Mouse (Mus musculus) embryo, embryonic 10.5 days (tissue): ENCODE results near the gene Ranbp9.
"Not testable (repeated sequence)": the region's sequence is repeated elsewhere in the genome, so short reads cannot be mapped to it uniquely, and the experiment has no call there.

Experiments used
- DNase-seq: peaks from one replicate; pipeline ENCODE4 v3.0.0-alpha.2; 2015; ENCODE audit warnings: low spot score

Ranbp9 gene

GRCm38 (mm10) chr13:43496660-43497059, 15.6 kb upstream of the Ranbp9 start:
- peak; percentile 42 for DNase-seq

GRCm38 (mm10) chr13:43495645-43496044, 14.6 kb upstream of the Ranbp9 start:
- DNase-seq, result no peak

- no peak for DNase-seq
Measured at GRCm38 (mm10) chr13:43493725-43494124, 12.6 kb upstream of the Ranbp9 start.

- no peak for DNase-seq
Measured at GRCm38 (mm10) chr13:43493058-43493481, 12.0 kb upstream of the Ranbp9 start.

- peak; percentile 68 for DNase-seq
Measured at GRCm38 (mm10) chr13:43486501-43487213, 5.6 kb upstream of the Ranbp9 start.

GRCm38 (mm10) chr13:43485278-43485976, 4.3 kb upstream of the Ranbp9 start:
- no peak for DNase-seq

- no peak for DNase-seq
Measured at GRCm38 (mm10) chr13:43482782-43483181, 1.7 kb upstream of the Ranbp9 start.

- no peak for DNase-seq
Measured at GRCm38 (mm10) chr13:43481859-43482245, 770 bp upstream of the Ranbp9 start.

- no peak for DNase-seq
Measured at GRCm38 (mm10) chr13:43480595-43480956, 506 bp downstream of the Ranbp9 start.

GRCm38 (mm10) chr13:43479767-43480571, 1.1 kb downstream of the Ranbp9 start:
- DNase-seq, result peak; percentile 63

GRCm38 (mm10) chr13:43479024-43479705, 1.9 kb downstream of the Ranbp9 start:
- DNase-seq, result peak; percentile 48

GRCm38 (mm10) chr13:43478586-43478985, 2.5 kb downstream of the Ranbp9 start:
- DNase-seq, result peak; percentile 35

- DNase-seq, result no peak
Measured at GRCm38 (mm10) chr13:43477098-43477697, 3.9 kb downstream of the Ranbp9 start.

GRCm38 (mm10) chr13:43476226-43476625, 4.9 kb downstream of the Ranbp9 start:
- no peak for DNase-seq

GRCm38 (mm10) chr13:43474722-43475121, 6.4 kb downstream of the Ranbp9 start:
- no peak for DNase-seq

- DNase-seq, result not testable (repeated sequence)
Measured at GRCm38 (mm10) chr13:43471861-43472260, 9.2 kb downstream of the Ranbp9 start.

- DNase-seq, result no peak
Measured at GRCm38 (mm10) chr13:43469607-43470006, 11.5 kb downstream of the Ranbp9 start.

GRCm38 (mm10) chr13:43464605-43465004, 16.5 kb downstream of the Ranbp9 start:
- no peak for DNase-seq

- DNase-seq, result no peak
Measured at GRCm38 (mm10) chr13:43457161-43457560, 23.9 kb downstream of the Ranbp9 start.

- DNase-seq, result no peak
Measured at GRCm38 (mm10) chr13:43454431-43454830, 26.7 kb downstream of the Ranbp9 start.

GRCm38 (mm10) chr13:43452843-43453605, 28.1 kb downstream of the Ranbp9 start:
- peak; percentile 14 for DNase-seq
